Mouse (Mus musculus): ENCODE measurements around the gene Ephb4.

GRCm38 (mm10) chr5:137419841-137420240 lies 69.9 kb downstream of the Ephb4 start:
- TF ChIP-seq POLR2A (IDR thresholded peaks at IDR 0.05; ENCODE audit: insufficient read depth, low read depth, low read length) (no peak), CTCF (IDR thresholded peaks at IDR 0.05) (no peak), EP300 (IDR thresholded peaks at IDR 0.05; ENCODE audit: insufficient read depth, low read depth, low read length) (no peak)
